Mouse (Mus musculus): ENCODE results near the gene Atp5f1.

Atp5f1 gene

GRCm38 (mm10) chr3:105900266-105900665, 59.6 kb downstream of the Atp5f1 start:
- no peak for DNase-seq (ENCODE audit: low spot score in 2 of 2)

DNA sequence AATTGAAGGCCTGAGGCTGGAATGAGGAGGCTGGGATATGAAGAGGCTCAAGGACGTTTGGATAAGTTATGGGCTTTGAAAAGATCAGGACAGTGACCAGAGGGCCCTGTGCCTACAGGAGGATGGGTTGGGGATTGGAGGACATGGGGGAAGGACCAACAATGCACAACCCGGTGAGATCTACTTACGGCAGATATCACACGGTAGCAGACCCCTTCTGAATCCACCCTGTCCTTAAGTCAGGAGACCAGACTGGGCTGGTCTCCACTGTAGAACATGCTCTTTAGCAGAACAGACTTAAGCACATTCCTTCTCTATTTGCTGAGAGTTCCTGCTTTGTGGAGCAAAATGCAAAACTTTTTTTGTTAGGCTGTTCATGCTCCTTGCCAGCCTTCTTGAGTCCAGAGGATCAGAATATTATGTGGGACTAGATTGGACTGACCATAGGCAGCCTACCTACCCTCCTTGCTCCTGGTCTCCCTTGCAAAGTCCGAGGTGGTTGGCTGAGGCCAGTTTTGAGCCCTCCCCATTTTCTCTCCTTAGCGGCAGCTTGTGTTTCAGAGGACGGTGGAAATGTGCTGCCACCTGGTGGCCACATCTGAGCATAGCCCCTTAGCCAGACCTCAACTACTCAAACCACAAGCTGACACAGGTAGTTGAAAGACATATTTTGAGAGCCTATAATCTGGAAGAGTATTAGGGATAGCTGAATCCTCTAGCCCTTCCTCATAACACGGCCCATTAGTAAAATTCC, 60.3 kb downstream of the Atp5f1 start:
- DNase-seq (ENCODE audit: low spot score in 2 of 2): peak in 1 of 2 experiments; percentile 87

- DNase-seq (ENCODE audit: low spot score in 2 of 2): no peak
Observed at GRCm38 (mm10) chr3:105898861-105899260, 61.0 kb downstream of the Atp5f1 start.

GRCm38 (mm10) chr3:105898325-105898724, 61.6 kb downstream of the Atp5f1 start:
- DNase-seq (ENCODE audit: low spot score in 2 of 2): peak in 1 of 2 experiments; percentile 42

DNA sequence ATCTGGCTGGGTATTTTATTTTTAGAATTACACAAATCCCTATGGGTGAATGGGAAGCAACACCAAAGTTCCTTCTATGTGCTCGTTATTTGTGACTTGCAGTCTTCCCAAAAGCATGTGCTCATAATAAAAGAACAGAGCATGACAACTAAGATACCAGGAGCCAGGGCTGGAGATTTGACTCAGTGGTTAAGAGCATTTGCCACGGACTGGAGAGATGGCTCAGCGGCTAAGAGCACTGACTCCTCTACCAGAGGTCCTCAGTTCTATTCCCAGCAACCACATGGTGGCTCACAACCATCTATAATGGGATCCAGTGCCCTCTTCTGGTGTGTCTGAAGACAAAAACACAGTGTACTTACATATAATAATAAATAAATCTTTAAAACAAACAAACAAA, 63.1 kb downstream of the Atp5f1 start:
- no peak for DNase-seq (ENCODE audit: low spot score in 2 of 2)

DNA sequence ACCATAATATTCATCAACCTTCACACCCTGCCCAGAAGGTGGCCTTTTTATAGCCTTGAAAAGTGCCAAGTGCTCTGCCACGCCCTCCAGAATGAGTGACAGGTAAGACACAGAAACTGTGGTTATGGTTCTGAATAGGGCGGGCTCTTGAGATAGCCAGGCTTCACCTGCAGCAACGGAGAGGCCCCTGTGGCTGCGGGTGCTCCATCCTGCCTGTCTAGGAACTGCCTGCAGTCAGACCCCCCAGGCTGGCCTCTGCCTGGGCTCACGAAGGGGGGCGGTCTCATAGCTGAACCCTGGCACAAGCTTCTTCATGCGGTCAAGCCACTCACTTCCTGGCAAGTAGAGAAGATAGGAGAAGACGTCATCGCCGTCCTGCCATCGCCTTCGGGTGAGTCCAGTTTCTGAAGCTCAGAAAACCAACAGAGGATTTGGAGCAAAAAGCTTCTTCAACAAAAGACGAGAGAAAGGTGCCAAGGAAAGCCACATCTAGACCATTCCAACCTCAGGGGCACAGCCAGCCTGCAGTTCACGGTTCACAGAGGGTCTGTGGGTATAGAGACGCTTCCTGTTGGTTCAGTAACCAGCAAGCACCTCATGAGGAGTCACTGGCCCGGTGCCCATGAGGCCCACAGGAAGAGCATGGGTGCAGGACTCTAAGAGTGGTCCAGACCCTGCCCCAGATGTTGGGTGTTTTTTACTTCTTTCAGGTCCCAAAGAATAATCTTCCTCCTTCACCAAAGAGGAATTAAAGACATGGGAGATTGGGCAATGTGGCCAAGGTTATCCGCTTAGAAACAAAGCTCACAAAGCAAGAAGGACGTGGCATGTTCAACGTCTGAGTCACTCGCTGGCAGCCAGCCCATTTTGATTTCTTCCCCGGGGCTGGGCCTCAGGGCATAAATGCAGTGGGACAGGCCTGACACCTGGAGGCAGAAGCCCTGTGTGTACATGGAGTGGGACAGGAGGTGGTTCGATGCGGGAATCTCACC, 65.0 kb downstream of the Atp5f1 start:
- peak; percentile 52 to 79 for DNase-seq (ENCODE audit: low spot score in 2 of 2)

- DNase-seq (ENCODE audit: low spot score in 2 of 2): peak in 1 of 2 experiments; percentile 58
Observed at GRCm38 (mm10) chr3:105893941-105894391, 65.9 kb downstream of the Atp5f1 start.

Measured in left cerebral cortex, adult 9 months (tissue).